Comparison of ENCODE assay signal across 10 mouse cellular contexts in genomic region chr1:130517868-130518267, GRCm38 (mm10).
"Had no signal": no experiment of that assay in that cellular context is flagged by ENCODE, and none has a peak within 500 bp of the region (broad histone marks: within the 10 kb centered on the region; RNA-seq: fewer than 3 reads in every experiment).

No protein-coding gene starts in this region.

- DNase-seq: kidney, postnatal 10 days; kidney, postnatal 4 days; lung, adult 2 months; lung, postnatal 36 days; right cerebral cortex, postnatal 25 days; spleen, adult 18-20 months; thymus, adult 18-20 months; thymus, postnatal 14 days had no signal

- ATAC-seq: lung, postnatal 0 days; midbrain, embryonic 13.5 days had no signal
